Mouse (Mus musculus): ENCODE data around the gene Kcnj14. TPM values are rescaled to one million over a fixed set of nuclear protein-coding genes. Genes with fewer than 3 reads are reported as not detected.

The Kcnj14 gene
- polyA plus RNA-seq, 1 experiment from 2014 or later = 1.1 TPM

- H3K36me3 ChIP-seq (replicated peaks) = no peaks in the 10 kb centered on the region
- WGBS = 6% methylated on average over 30 of the region's 30 CpGs
- ATAC-seq (replicated peaks) = no peak
Measured at GRCm38 (mm10) chr7:45856950-45857901, 32.6 kb upstream of the Kcnj14 start.

GRCm38 (mm10) chr7:45853089-45853488, 28.5 kb upstream of the Kcnj14 start:
- WGBS = 87% methylated on average over 12 of the region's 12 CpGs
- H3K27ac ChIP-seq = no peak overlapping the region
- ATAC-seq (replicated peaks) = no peak
- H3K4me3 ChIP-seq = no peak overlapping the region
- H3K36me3 ChIP-seq (replicated peaks) = no peaks in the 10 kb centered on the region
- no peaks in the 10 kb centered on the region for H3K9me3 ChIP-seq
- H3K9ac ChIP-seq = no peak overlapping the region
- H3K4me2 ChIP-seq = no peak overlapping the region
- peaks cover 16% of the 10 kb centered on the region for H3K27me3 ChIP-seq (replicated peaks)
- H3K4me1 ChIP-seq = peaks cover 9% of the 10 kb centered on the region

More at GRCm38 (mm10) chr7:45856950-45857901, 32.6 kb upstream of the Kcnj14 start:
- Histone ChIP-seq H3K4me3 (peak overlapping the region; percentile 24), H3K4me2 (peak overlapping the region; percentile 50), H3K27me3 (replicated peaks) (peaks cover 18% of the 10 kb centered on the region), H3K9ac (peak overlapping the region; percentile 14; the same call in 1 of the 2 replicates), H3K9me3 (no peaks in the 10 kb centered on the region), H3K4me1 (peaks cover 17% of the 10 kb centered on the region), H3K27ac (no peak overlapping the region)

- 72% methylated on average over 3 of the region's 3 CpGs for WGBS
- ATAC-seq (replicated peaks) = no peak
- Histone ChIP-seq H3K9ac (no peak overlapping the region), H3K27me3 (replicated peaks) (no peaks in the 10 kb centered on the region), H3K27ac (no peak overlapping the region), H3K9me3 (no peaks in the 10 kb centered on the region), H3K4me2 (no peak overlapping the region), H3K4me3 (no peak overlapping the region), H3K36me3 (replicated peaks) (no peaks in the 10 kb centered on the region), H3K4me1 (no peaks in the 10 kb centered on the region)
Measured at GRCm38 (mm10) chr7:45850661-45851060, 26.1 kb upstream of the Kcnj14 start.

GRCm38 (mm10) chr7:45848447-45849027, 24.0 kb upstream of the Kcnj14 start:
- Histone ChIP-seq H3K36me3 (replicated peaks) (no peaks in the 10 kb centered on the region), H3K4me3 (no peak overlapping the region), H3K9ac (no peak overlapping the region), H3K4me1 (no peaks in the 10 kb centered on the region), H3K27ac (no peak overlapping the region), H3K27me3 (replicated peaks) (no peaks in the 10 kb centered on the region), H3K4me2 (no peak overlapping the region), H3K9me3 (no peaks in the 10 kb centered on the region)
- ATAC-seq (replicated peaks) = no peak
- 9% methylated on average over 6 of the region's 6 CpGs for WGBS

GRCm38 (mm10) chr7:45842950-45843744, 18.6 kb upstream of the Kcnj14 start:
- no peak for ATAC-seq (replicated peaks)

GRCm38 (mm10) chr7:45833924-45834323, 9.3 kb upstream of the Kcnj14 start:
- H3K36me3 ChIP-seq (replicated peaks) = no peaks in the 10 kb centered on the region; the same call in 1 of the 2 replicates
- no peak overlapping the region for H3K27ac ChIP-seq
- ATAC-seq (replicated peaks) = no peak
- H3K9me3 ChIP-seq = no peaks in the 10 kb centered on the region
- peaks cover 47% of the 10 kb centered on the region for H3K27me3 ChIP-seq (replicated peaks)
- 4% methylated on average over 29 of the region's 31 CpGs for WGBS
- peak overlapping the region; percentile 31 for H3K4me3 ChIP-seq
- peak overlapping the region; percentile 42 for H3K4me2 ChIP-seq
- no peak overlapping the region for H3K9ac ChIP-seq
- peaks cover 28% of the 10 kb centered on the region for H3K4me1 ChIP-seq

More at GRCm38 (mm10) chr7:45842950-45843744, 18.6 kb upstream of the Kcnj14 start:
- Histone ChIP-seq H3K9me3 (no peaks in the 10 kb centered on the region), H3K4me1 (no peaks in the 10 kb centered on the region), H3K4me3 (no peak overlapping the region), H3K27me3 (replicated peaks) (peaks cover 7% of the 10 kb centered on the region), H3K4me2 (no peak overlapping the region), H3K9ac (no peak overlapping the region), H3K27ac (no peak overlapping the region), H3K36me3 (replicated peaks) (no peaks in the 10 kb centered on the region)
- WGBS = 87% methylated on average over 10 of the region's 10 CpGs

- Histone ChIP-seq H3K4me3 (peak overlapping the region; percentile 31), H3K4me2 (peak overlapping the region; percentile 42), H3K27ac (no peak overlapping the region), H3K36me3 (replicated peaks) (no peaks in the 10 kb centered on the region; the same call in 1 of the 2 replicates), H3K27me3 (replicated peaks) (peaks cover 44% of the 10 kb centered on the region), H3K4me1 (peaks cover 28% of the 10 kb centered on the region), H3K9ac (no peak overlapping the region), H3K9me3 (no peaks in the 10 kb centered on the region)
- no peak for ATAC-seq (replicated peaks)
- WGBS = under 1% methylated on average over 76 of the region's 86 CpGs
Measured at GRCm38 (mm10) chr7:45833148-45833790, 8.7 kb upstream of the Kcnj14 start.

- Histone ChIP-seq H3K4me3 (peak overlapping the region; percentile 31), H3K4me1 (peaks cover 28% of the 10 kb centered on the region), H3K9me3 (no peaks in the 10 kb centered on the region), H3K27ac (no peak overlapping the region), H3K4me2 (peak overlapping the region; percentile 42), H3K27me3 (replicated peaks) (peaks cover 44% of the 10 kb centered on the region), H3K36me3 (replicated peaks) (peaks cover 7% of the 10 kb centered on the region; the same call in 1 of the 2 replicates), H3K9ac (no peak overlapping the region)
- WGBS = 12% methylated on average over 30 of the region's 30 CpGs
- ATAC-seq (replicated peaks) = no peak
Measured at GRCm38 (mm10) chr7:45832428-45832827, 7.8 kb upstream of the Kcnj14 start.

GRCm38 (mm10) chr7:45831128-45831525, 6.5 kb upstream of the Kcnj14 start:
- peaks cover 28% of the 10 kb centered on the region for H3K4me1 ChIP-seq
- peak overlapping the region; percentile 90 for H3K27ac ChIP-seq
- H3K36me3 ChIP-seq (replicated peaks) = peaks cover 17% of the 10 kb centered on the region
- H3K27me3 ChIP-seq (replicated peaks) = peaks cover 44% of the 10 kb centered on the region
- H3K9ac ChIP-seq = peak overlapping the region; percentile 52
- H3K4me2 ChIP-seq = peak overlapping the region; percentile 77
- H3K4me3 ChIP-seq = peak overlapping the region; percentile 77
- WGBS = 12% methylated on average over 5 of the region's 5 CpGs
- no peaks in the 10 kb centered on the region for H3K9me3 ChIP-seq
- ATAC-seq (replicated peaks) = peak; percentile 48

- WGBS = under 1% methylated on average over 35 of the region's 35 CpGs
- Histone ChIP-seq H3K9ac (peak within 1 kb of the TSS; percentile 52), H3K9me3 (no peaks in the 10 kb centered on the region), H3K4me1 (peaks cover 28% of the 10 kb centered on the region), H3K27ac (peak within 1 kb of the TSS; percentile 90), H3K4me3 (peak within 1 kb of the TSS; percentile 77), H3K27me3 (replicated peaks) (peaks cover 40% of the 10 kb centered on the region), H3K4me2 (peak within 1 kb of the TSS; percentile 77), H3K36me3 (replicated peaks) (peaks cover 23% of the 10 kb centered on the region)
- peak; percentile 94 for ATAC-seq (replicated peaks)
Measured at GRCm38 (mm10) chr7:45830427-45831127, 6.0 kb upstream of the Kcnj14 start, which contains the start of gene Grwd1. Gene Grwd1, minus strand, starts transcription at chr7:45830944.

- no peak overlapping the region for H3K9ac ChIP-seq
- 88% methylated on average over 7 of the region's 7 CpGs for whole genome bisulfite sequencing
- no peak for ATAC-seq (replicated peaks)
- H3K4me1 ChIP-seq = peaks cover 17% of the 10 kb centered on the region
- no peaks in the 10 kb centered on the region for H3K9me3 ChIP-seq
- peaks cover 32% of the 10 kb centered on the region for H3K36me3 ChIP-seq (replicated peaks)
- H3K4me3 ChIP-seq = no peak overlapping the region
- H3K27ac ChIP-seq = no peak overlapping the region
- H3K4me2 ChIP-seq = no peak overlapping the region
- H3K27me3 ChIP-seq (replicated peaks) = peaks cover under 1% of the 10 kb centered on the region
Measured at GRCm38 (mm10) chr7:45826631-45827030, 2.0 kb upstream of the Kcnj14 start.
